Mouse (Mus musculus): Measurements from ENCODE around the gene Tagln.

GRCm38 (mm10) chr9:45905811-45906237 is 30.0 kb downstream of the Tagln start:
- TF ChIP-seq POLR2A (IDR thresholded peaks at IDR 0.05; ENCODE audit: low read depth, low read length) (no peak), CTCF (conservative IDR thresholded peaks at IDR 0.05; ENCODE audit: insufficient read depth, insufficient read length, low read depth, low read length) (no peak)
